Mouse (Mus musculus) liver, embryonic 11.5 days (tissue): ENCODE measurements at regions not wholly inside any gene's neighbourhood (a gene's known extent, or its start where the extent isn't known, plus 50 kb on each side); places are given as distances from the start of the nearest gene placed in this dataset.

Experiments used
- ATAC-seq: fragments of 200-750 bp; cut with Nextera tagmentation; replicated peaks from 2 replicates; pipeline ENCODE4 v1.8.0; 2017; ENCODE audit warnings: moderate number of reproducible peaks, mild to moderate bottlenecking, moderate TSS enrichment, moderate library complexity; ENCODE audit not compliant: low FRiP score
- DNase-seq: peaks from one replicate; pipeline ENCODE4 v3.0.0-alpha.2; 2017; ENCODE audit warnings: low spot score
- H3K27ac ChIP-seq: fragments of 300-500 bp; sonication (generic); 2 replicates; pipeline ENCODE4 v1.5.1; 2014; ENCODE audit warnings: mild to moderate bottlenecking, low read depth, low read length, control low read depth
- H3K27me3 ChIP-seq: fragments of 300-500 bp; sonication (generic); replicated peaks from 2 replicates; pipeline ENCODE4 v1.6.1; 2014; ENCODE audit warnings: low read length, mixed read lengths; ENCODE audit not compliant: control insufficient read depth, insufficient read depth
- H3K36me3 ChIP-seq: fragments of 300-500 bp; sonication (generic); 2 replicates; pipeline ENCODE4 v1.6.1; 2014; ENCODE audit warnings: mild to moderate bottlenecking, low read length, moderate library complexity, mixed read lengths; ENCODE audit not compliant: control insufficient read depth, insufficient read depth
- H3K4me1 ChIP-seq: fragments of 300-500 bp; sonication (generic); replicated peaks from 2 replicates; pipeline ENCODE4 v1.6.1; 2014; ENCODE audit warnings: low read length, mixed read lengths; ENCODE audit not compliant: control insufficient read depth, insufficient read depth
- H3K4me2 ChIP-seq: fragments of 300-500 bp; sonication (generic); 2 replicates; pipeline ENCODE4 v1.6.1; 2014; ENCODE audit warnings: mild to moderate bottlenecking, control low read depth, moderate library complexity
- H3K4me3 ChIP-seq: fragments of 300-500 bp; sonication (generic); 2 replicates; pipeline ENCODE4 v1.5.1; 2014; ENCODE audit warnings: low read depth, low read length, control low read depth
- H3K9ac ChIP-seq: fragments of 300-500 bp; sonication (generic); 2 replicates; pipeline ENCODE4 v1.6.1; 2014; ENCODE audit warnings: low read depth, low read length, control low read depth
- H3K9me3 ChIP-seq: fragments of 300-500 bp; sonication (generic); 2 replicates; pipeline ENCODE4 v1.6.1; 2016; ENCODE audit warnings: low read length, inconsistent platforms, mixed read lengths; ENCODE audit not compliant: control insufficient read depth
- WGBS: fragments of 180-500 bp; shearing (Covaris S2); extraction: QIAGEN DNeasy Blood & Tissue Kit; methylation state at CpG from one replicate; pipeline ENCODE4 v1.1.7; 2014; 5-methylcytosine and 5-hydroxymethylcytosine counted together

GRCm38 (mm10) chr4:70844742-70845141, 309.9 kb upstream of the Megf9 start:
- Histone ChIP-seq H3K4me3 (no peak overlapping the region), H3K36me3 (no peaks in the 10 kb centered on the region), H3K9me3 (no peaks in the 10 kb centered on the region), H3K27me3 (no peaks in the 10 kb centered on the region), H3K9ac (no peak overlapping the region), H3K27ac (no peak overlapping the region), H3K4me1 (no peaks in the 10 kb centered on the region), H3K4me2 (no peak overlapping the region)
- DNase-seq (no peak), ATAC-seq (no peak)
- WGBS = 88% methylated on average over 1 of the region's 1 CpGs

GRCm38 (mm10) chr4:70810956-70811316, 276.1 kb upstream of the Megf9 start:
- Histone ChIP-seq H3K36me3 (no peaks in the 10 kb centered on the region), H3K27ac (no peak overlapping the region), H3K9ac (no peak overlapping the region), H3K27me3 (no peaks in the 10 kb centered on the region), H3K4me2 (no peak overlapping the region), H3K9me3 (no peaks in the 10 kb centered on the region; the same call in 1 of the 2 replicates), H3K4me3 (no peak overlapping the region), H3K4me1 (no peaks in the 10 kb centered on the region)
- no peak for DNase-seq
- whole genome bisulfite sequencing = 67% methylated on average over 2 of the region's 2 CpGs
- ATAC-seq = no peak

- no peak overlapping the region for H3K4me2 ChIP-seq
- no peaks in the 10 kb centered on the region for H3K27me3 ChIP-seq
- no peaks in the 10 kb centered on the region for H3K36me3 ChIP-seq
- no peak overlapping the region for H3K4me3 ChIP-seq
- no peak overlapping the region for H3K27ac ChIP-seq
- no peaks in the 10 kb centered on the region for H3K4me1 ChIP-seq
- DNase-seq = no peak
- H3K9ac ChIP-seq = no peak overlapping the region
- ATAC-seq = no peak
- no peaks in the 10 kb centered on the region; the same call in 1 of the 2 replicates for H3K9me3 ChIP-seq
Measured at GRCm38 (mm10) chr4:70810311-70810955, 275.6 kb upstream of the Megf9 start.

- no peaks in the 10 kb centered on the region for H3K9me3 ChIP-seq
- ATAC-seq = no peak
- WGBS = 67% methylated on average over 3 of the region's 3 CpGs
- no peaks in the 10 kb centered on the region for H3K4me1 ChIP-seq
- H3K9ac ChIP-seq = no peak overlapping the region
- H3K36me3 ChIP-seq = no peaks in the 10 kb centered on the region
- no peak overlapping the region for H3K4me2 ChIP-seq
- no peak overlapping the region for H3K4me3 ChIP-seq
- DNase-seq = no peak
- H3K27me3 ChIP-seq = no peaks in the 10 kb centered on the region
- H3K27ac ChIP-seq = no peak overlapping the region
Measured at GRCm38 (mm10) chr4:70804925-70805342, 270.1 kb upstream of the Megf9 start.

- WGBS = 52% methylated on average over 1 of the region's 1 CpGs
Measured at GRCm38 (mm10) chr4:70798483-70798882, 263.7 kb upstream of the Megf9 start.

GRCm38 (mm10) chr4:70797935-70798334, 263.1 kb upstream of the Megf9 start:
- DNase-seq = no peak
- 80% methylated on average over 3 of the region's 3 CpGs for WGBS
- Histone ChIP-seq H3K27me3 (no peaks in the 10 kb centered on the region), H3K9ac (no peak overlapping the region), H3K4me1 (no peaks in the 10 kb centered on the region), H3K4me3 (no peak overlapping the region), H3K4me2 (no peak overlapping the region), H3K36me3 (no peaks in the 10 kb centered on the region), H3K9me3 (no peaks in the 10 kb centered on the region), H3K27ac (no peak overlapping the region)
- no peak for ATAC-seq

More at GRCm38 (mm10) chr4:70798483-70798882, 263.7 kb upstream of the Megf9 start:
- ATAC-seq (no peak), DNase-seq (no peak)
- H3K27ac ChIP-seq = no peak overlapping the region
- no peaks in the 10 kb centered on the region for H3K9me3 ChIP-seq
- H3K4me1 ChIP-seq = no peaks in the 10 kb centered on the region
- H3K4me3 ChIP-seq = no peak overlapping the region
- H3K27me3 ChIP-seq = no peaks in the 10 kb centered on the region
- H3K36me3 ChIP-seq = no peaks in the 10 kb centered on the region
- H3K9ac ChIP-seq = no peak overlapping the region
- H3K4me2 ChIP-seq = no peak overlapping the region

- WGBS = 43% methylated on average over 2 of the region's 2 CpGs
Measured at GRCm38 (mm10) chr4:70783487-70783886, 248.7 kb upstream of the Megf9 start.

GRCm38 (mm10) chr4:70781591-70781990, 246.8 kb upstream of the Megf9 start:
- WGBS = 76% methylated on average over 2 of the region's 2 CpGs
- Histone ChIP-seq H3K36me3 (no peaks in the 10 kb centered on the region), H3K4me3 (no peak overlapping the region), H3K27me3 (no peaks in the 10 kb centered on the region), H3K4me1 (no peaks in the 10 kb centered on the region), H3K27ac (no peak overlapping the region), H3K4me2 (no peak overlapping the region), H3K9me3 (no peaks in the 10 kb centered on the region), H3K9ac (no peak overlapping the region)
- no peak for ATAC-seq
- no peak for DNase-seq

More at GRCm38 (mm10) chr4:70783487-70783886, 248.7 kb upstream of the Megf9 start:
- no peaks in the 10 kb centered on the region for H3K4me1 ChIP-seq
- no peak overlapping the region for H3K4me2 ChIP-seq
- DNase-seq = no peak
- ATAC-seq = no peak
- H3K27ac ChIP-seq = no peak overlapping the region
- no peaks in the 10 kb centered on the region for H3K36me3 ChIP-seq
- H3K9me3 ChIP-seq = no peaks in the 10 kb centered on the region
- no peaks in the 10 kb centered on the region for H3K27me3 ChIP-seq
- H3K9ac ChIP-seq = no peak overlapping the region
- H3K4me3 ChIP-seq = no peak overlapping the region

- 53% methylated on average over 1 of the region's 1 CpGs for WGBS
- ATAC-seq = no peak
Measured at GRCm38 (mm10) chr4:70776273-70776672, 241.5 kb upstream of the Megf9 start.

More at GRCm38 (mm10) chr4:70776273-70776672, 241.5 kb upstream of the Megf9 start:
- DNase-seq = no peak
- Histone ChIP-seq H3K4me3 (no peak overlapping the region), H3K4me1 (no peaks in the 10 kb centered on the region), H3K27ac (no peak overlapping the region), H3K36me3 (no peaks in the 10 kb centered on the region), H3K9me3 (no peaks in the 10 kb centered on the region), H3K4me2 (no peak overlapping the region), H3K9ac (no peak overlapping the region), H3K27me3 (no peaks in the 10 kb centered on the region)
